In the genomic region with DNA sequence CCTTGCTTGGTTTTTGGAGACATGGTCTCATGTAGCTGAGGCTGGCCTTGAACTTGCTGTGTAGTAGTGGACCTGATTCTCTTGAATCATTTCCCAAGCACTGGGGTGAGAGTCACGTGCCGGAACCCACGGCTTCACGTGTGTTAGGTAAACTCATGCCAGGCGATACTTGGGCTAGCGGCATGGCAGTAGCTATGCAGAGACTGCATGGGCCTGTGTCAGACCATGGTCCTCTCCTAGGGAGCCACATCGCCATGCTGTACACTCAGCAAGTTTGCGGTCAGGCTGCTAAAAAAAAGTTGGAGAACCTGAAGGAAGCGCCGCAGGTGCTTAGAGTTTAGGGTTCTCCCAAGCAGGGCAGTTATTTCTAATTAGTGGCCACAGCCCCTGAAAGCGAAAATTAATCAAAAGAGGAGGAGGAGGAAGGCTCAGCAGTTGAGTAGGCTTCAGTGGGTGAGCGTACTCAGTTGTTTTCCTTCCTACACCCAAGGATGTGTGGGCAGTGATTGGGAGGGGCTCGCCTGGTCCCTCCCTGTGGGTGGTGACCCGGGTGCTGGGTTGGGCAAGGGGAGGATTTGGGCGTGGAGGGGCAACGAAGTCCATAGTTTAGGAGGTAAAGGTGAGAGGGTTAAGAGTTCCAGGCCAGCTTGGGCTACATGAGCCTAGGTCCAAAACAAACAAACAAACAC, we compare ENCODE assay signal across 1 mouse cellular context.
TF ChIP-seq lines count a peak whose summit lies in the region.

No protein-coding gene starts in this region.

TF ChIP-seq in CH12.LX, 34 proteins besides CTCF, POLR2A, EP300 and RAD21:
- TF ChIP-seq USF1 (IDR thresholded peaks at IDR 0.05; ENCODE audit: low read depth, low read length) (no peak), JUND (conservative IDR thresholded peaks at IDR 0.05; ENCODE audit: low read depth, low read length) (no peak), MXI1 (IDR thresholded peaks at IDR 0.05; ENCODE audit: low read depth, low read length) (no peak), ZKSCAN1 (IDR thresholded peaks at IDR 0.05; ENCODE audit: borderline replicate concordance, low read depth, low read length) (no peak), MEF2A (IDR thresholded peaks at IDR 0.05; ENCODE audit: borderline replicate concordance, low read depth, low read length) (no peak), ETS1 (conservative IDR thresholded peaks at IDR 0.05; ENCODE audit: low read depth, low read length) (no peak)
